Mouse (Mus musculus): ENCODE results near the gene Pgap2. TPM values are rescaled to one million over a fixed set of nuclear protein-coding genes. Genes with fewer than 3 reads are reported as not detected.
"Not testable (repeated sequence)": the region's sequence is repeated elsewhere in the genome, so short reads cannot be mapped to it uniquely, and the experiment has no call there.

Gene Pgap2
- total RNA-seq, 2 experiments from 2014 or later = 23.3 to 25.4 TPM

DNA sequence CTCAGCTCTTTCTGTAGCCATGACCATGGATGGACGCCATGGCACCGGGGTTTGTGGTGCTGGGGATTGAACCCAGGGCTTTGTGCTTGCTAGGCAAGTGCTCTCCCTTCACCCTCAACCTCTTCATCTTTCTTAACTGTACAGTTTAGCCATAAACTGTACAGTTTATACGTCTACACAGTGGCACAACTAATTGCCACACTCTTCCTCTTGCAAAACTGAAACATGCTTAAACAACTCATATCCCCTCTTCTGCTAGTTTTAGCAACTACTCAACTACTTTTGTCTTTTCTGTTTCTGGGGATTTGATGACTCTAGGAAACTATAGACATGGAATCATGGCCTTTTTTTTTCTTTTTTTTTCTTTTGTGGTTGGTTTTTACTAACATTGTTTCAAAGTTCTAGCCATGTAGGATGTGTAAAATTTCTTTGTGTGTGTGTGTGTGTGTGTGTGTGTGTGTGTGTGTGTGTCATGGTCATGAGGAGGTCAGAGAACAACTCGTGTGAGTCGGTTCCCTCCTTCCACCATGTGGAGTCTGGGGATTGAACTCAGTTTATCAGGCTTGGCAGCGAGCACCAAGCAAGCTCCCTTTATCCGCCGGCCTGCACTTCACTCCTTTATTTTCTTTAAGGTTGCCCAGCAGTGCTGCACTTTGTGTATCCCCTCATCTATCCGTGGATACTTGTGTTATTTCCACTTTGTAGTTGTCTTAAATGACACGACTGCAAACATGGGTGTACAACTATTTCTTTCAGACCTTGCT is 49.9 kb downstream of the Pgap2 start:
- intact Hi-C loops (cut with DNase I) = loop anchor here (10.0 kb wide), 1 partner anchor 605 kb away; no protein-coding TSS in a partner anchor
- no peak for DNase-seq

DNA sequence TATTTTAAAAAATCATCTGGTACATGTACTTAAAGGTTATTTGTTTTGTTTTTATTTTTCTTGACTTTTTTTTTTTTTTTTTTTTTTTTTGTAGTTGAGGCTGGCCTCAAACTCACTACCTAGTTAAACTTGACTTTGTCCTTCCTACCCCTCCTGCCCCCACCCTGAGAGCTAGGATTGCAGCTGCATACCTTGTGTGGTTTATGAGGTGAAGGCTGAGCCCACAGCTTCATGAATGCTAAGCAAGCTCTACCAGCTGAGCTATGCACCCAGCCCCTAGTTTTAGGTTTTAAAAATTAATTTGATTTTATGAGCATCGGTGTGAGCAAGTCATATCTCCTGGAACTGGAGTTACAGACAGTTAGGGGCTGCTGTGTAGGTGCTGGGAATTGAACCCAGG is 50.5 kb downstream of the Pgap2 start:
- no peak for DNase-seq
- intact Hi-C loops (cut with DNase I) = no loop called here

DNA sequence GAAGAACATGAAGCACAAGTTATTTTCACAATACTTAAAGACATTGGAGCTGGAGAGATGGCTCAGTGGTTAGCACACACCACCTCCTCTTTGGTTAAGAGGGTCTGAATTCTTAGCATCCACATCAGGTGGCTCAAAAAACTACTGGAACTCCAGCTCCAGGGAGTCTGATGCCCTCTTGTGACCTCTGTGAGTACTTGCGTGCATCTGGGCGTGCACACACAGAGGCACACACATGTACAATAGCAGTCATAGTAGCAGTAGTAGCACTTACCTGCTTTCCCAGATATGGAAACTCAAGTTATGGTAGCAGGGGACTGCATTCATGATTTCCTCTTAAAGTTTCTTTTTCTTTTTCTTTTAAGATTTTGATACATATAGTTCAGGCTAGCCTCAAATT is 53.0 kb downstream of the Pgap2 start:
- intact Hi-C loops (cut with DNase I) = no loop called here
- no peak for DNase-seq

DNA sequence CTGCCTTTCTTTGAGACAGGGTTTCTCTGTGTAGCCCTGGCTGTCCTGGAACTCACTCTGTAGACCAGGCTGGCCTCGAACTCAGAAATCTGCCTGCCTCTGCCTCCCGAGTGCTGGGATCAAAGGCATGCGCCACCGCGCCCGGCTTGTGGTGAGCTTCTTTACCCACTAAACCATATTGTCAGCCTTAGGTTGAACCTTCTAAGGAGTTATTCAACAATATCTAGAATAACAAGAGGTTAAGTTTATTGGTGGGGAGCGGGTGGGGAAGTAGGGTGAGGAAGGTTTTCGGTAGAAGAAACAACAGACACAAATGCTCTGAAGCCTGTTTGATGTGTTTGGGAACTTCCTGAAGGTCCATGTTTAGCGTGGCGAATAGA is 56.0 kb downstream of the Pgap2 start:
- not testable (repeated sequence) for DNase-seq

DNA sequence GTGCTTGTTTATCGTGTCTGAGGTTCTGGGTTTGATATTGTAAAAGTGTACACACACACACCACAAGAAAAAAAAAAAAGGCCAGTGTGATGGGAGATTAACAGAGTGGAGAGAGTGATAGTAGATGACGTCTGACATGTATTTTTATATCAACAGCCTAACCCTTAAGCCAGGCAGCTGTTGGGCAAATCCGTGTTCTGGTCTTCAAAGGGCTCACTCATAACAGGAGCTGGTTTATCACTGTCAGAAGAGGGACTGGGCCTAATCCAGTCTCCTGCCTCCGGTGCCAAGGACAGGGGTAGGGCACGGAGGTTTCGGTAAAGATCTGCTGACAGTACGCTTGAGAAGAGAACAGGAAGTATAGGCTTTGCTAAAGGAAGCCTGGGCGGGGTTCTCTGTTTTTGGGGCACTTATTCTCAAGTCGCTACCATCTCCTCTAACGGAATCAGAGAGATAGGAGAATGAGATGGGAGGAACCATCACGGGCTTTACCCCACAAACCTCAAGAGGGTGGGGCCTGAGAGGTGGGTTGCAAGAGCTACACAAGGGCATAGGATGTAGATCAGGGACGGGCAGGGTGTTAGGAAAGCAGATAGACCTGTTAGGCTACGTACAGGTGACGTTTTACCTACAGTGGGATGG is 56.5 kb downstream of the Pgap2 start:
- DNase-seq = no peak
- intact Hi-C loops (cut with DNase I) = loop anchor here (1.0 kb wide), 1 partner anchor 151 kb away; no protein-coding TSS in a partner anchor

More for the DNA sequence above, 56.0 kb downstream of the Pgap2 start:
- intact Hi-C loops (cut with DNase I) = not testable (repeated sequence)

DNA sequence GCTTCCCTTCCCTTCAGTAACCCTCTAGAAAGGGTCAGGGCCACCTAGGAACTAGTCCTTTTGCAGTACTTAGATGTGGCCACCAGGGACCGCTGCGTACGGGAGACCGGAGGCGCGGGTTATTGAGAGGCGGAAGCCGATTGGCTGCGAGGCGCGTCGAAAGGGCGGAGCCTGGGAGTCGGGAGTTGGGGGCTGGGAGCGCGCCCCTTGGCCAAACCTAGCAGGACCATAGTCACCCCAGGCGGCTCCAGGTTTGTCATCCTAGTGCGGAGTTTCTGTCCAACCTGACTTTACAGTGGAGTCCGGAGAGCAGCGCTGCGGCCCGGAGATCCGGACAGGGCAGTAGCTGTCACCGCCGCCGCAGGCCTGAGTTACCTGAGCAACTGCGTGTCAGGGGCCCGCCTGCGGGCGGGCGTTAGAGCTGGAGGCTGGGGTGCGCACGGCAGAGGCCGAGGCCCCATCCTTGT is 57.1 kb downstream of the Pgap2 start:
- intact Hi-C loops (cut with DNase I) = loop anchor here (1.0 kb wide), 1 partner anchor 150 kb away; no protein-coding TSS in a partner anchor
- peak; percentile 94 to 95 for DNase-seq

DNA sequence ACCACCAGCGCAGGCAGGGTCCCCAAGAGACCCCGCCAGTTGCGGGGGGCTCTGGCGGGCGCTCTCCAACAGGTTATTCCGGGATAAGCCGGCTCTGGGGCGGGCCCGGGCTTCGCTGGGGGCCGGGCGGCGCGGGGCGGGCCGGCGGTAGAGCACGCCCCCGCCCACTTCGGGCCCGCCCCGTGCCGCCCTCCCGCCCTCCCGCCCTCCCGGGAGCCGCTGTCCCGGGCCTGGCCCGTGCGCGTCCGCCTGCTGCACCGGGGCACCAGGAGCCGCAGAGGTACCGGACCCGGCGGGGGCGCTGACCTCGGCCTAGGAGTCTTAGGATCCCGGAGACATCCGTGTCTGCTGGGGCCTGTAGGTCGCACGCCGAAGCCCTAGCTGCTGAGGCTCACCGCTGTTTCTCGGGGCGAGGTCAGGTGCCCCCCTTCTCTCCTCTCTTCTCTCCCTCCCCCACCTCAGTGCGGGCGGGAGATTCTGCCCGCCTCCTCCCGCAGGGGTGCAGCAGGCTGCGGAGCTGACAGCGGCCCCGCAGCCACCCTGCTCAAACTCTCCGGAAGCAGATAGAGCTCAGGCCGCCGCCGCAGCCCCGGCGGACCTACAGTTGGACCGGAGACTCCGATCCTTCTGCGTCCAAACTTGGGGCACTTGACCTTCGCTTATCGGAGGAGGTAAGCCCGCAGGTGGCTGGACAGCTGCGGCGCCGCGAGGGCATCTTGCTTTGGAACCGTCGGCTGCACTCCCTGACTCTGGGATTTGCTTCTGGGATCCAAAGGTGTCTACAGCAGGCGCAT is 57.8 kb downstream of the Pgap2 start, which contains the start of gene Stim1:
Gene Stim1, plus strand, starts transcription at position 206 of the 794 bp plus-strand sequence.
- intact Hi-C loops (cut with DNase I) = loop anchor here (1.0 kb wide), 1 partner anchor 150 kb away; no protein-coding TSS in a partner anchor
- DNase-seq = peak; percentile 64 to 67

DNA sequence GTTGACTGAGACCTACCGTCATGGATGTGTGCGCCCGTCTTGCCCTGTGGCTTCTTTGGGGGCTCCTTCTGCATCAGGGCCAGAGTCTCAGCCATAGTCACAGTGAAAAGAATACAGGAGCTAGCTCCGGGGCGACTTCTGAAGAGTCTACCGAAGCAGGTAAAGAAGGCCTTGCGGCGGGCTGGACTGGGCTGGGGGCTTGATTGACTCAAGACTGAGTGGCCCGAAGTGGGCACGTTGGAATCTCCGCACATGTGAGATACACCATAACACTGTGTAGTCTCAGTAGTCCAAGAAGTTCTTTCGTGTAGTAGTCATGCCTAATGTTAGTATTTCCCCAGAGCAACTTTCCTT is 58.4 kb downstream of the Pgap2 start:
- DNase-seq = no peak
- intact Hi-C loops (cut with DNase I) = no loop called here

DNA sequence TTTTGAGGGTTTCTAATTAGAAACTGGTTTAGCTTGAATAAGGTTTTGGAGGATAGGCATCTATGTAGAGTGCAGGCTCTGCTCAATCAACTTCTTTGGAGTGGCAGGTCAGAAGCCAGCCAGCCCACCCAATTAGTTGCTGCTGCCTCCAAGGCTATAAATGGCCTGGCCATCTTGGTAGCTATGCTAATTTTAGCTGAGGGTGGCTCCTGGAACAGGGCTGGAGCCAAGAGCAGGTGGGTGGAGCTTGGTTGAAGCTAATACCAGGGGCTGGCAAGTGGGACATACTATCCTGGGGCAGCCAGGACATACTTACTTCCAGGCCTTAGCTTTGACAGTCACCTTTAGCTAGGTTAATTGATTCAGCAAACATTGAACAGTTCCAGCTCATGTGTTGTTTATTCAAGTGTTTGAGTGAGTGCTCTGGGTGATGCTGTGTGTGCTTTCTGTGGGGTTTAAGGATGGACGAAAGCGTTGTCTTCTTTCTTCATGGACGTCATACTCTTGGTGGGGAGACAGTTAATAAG is 62.5 kb downstream of the Pgap2 start:
- intact Hi-C loops (cut with DNase I) = no loop called here
- DNase-seq = peak; percentile 33 to 63

DNA sequence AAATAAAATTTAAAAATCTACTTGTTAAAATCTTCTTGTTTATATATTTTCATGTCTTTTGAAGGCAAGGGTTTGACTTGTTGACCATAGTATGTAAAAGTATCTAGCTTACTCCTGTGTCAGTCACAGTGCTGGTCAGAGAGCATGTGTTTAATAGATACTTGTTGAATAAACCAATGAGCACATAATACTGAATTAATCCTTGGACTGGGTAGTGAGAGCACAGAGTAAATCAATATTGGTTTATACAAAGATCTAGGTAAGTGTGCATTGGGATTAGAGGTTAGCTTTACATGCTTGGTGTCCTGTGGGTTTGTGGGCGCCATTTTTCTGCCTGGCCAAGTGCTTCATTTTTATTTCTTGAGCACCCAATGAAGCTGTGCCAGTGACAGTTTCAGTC is 71.4 kb downstream of the Pgap2 start:
- intact Hi-C loops (cut with DNase I) = no loop called here
- DNase-seq = no peak

DNA sequence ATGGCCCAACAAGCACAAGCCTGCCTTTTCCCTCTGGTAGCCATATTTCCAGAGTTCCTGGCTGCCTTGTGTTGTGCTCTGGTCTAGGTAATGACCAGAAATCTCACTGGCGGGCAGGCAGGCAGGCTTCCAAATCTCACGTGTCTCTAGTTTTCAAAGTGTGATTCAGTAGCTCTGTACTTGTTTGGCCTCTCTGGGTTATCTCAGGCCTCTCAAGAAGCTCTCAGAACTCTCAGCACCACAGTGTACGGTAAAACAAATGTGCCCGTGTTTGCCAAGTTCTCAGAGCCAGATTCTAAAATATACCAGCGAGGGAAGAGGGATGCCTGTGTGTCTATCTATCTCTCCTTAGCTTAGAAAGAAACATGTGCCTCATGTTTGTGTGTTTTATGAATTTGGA is 72.3 kb downstream of the Pgap2 start:
- DNase-seq = no peak
- intact Hi-C loops (cut with DNase I) = no loop called here

Other genes with a start within 250 kb of the Pgap2 start
- 1 to 10 TPM; 1.3 to 2.4 TPM for gene Il18bp, start 191.5 kb upstream of the Pgap2 start, total RNA-seq (2021)
- 10 to 100 TPM; 22.0 to 22.5 TPM for gene Rnf121, start 144.7 kb upstream of the Pgap2 start, total RNA-seq (2021)
- gene Xndc1, start 144.7 kb upstream of the Pgap2 start, total RNA-seq (2021) = 1 to 10 TPM; 3.2 to 4.5 TPM
- under 1 TPM; 0.54 to 0.66 TPM for gene Xntrpc, start 144.5 kb upstream of the Pgap2 start, total RNA-seq (2021)
- gene Trpc2, start 127.1 kb upstream of the Pgap2 start, total RNA-seq (2021) = under 1 TPM; 0.42 to 0.54 TPM
- gene Art1, start 108.5 kb upstream of the Pgap2 start, total RNA-seq (2021) = 100 to 1,000 TPM; 439 to 486 TPM
- gene Art5, start 100.7 kb upstream of the Pgap2 start, total RNA-seq (2021) = 10 to 100 TPM; 12.9 to 16.4 TPM
- gene Chrna10, start 93.4 kb upstream of the Pgap2 start, total RNA-seq (2021) = not detected
- gene Nup98, start within 50 bp of the Pgap2 start, total RNA-seq (2021) = 10 to 100 TPM; 20.8 to 22.6 TPM
- gene Rhog, start 45.8 kb downstream of the Pgap2 start, total RNA-seq (2021) = 10 to 100 TPM; 15.6 to 15.7 TPM
- 100 to 1,000 TPM; 155 to 167 TPM for gene Stim1, start 57.6 kb downstream of the Pgap2 start, total RNA-seq (2021)
- gene Rrm1, start 231.5 kb downstream of the Pgap2 start, total RNA-seq (2021) = 10 to 100 TPM; 12.9 to 15.1 TPM

All from gastrocnemius, postnatal 36 days (tissue).